In the genomic region with DNA sequence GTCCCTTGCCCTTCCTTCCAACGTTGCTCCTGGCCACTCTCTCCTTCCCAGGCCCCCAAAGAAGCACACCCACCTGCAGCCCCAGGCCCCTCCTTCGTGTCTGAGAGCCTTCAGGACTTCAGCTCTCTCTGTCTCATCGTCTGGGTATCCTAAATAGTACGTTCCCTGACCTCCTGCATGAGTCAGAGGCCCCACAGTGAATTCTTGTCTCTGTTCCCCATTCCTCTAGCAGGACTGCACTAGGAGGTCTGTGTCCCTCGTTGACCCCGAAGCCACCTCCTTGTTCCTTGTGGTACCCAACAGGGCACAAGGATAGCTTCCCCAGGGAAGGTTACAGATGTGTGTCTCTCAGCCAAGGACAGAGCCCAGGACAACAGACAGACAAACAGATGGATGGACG, we compare ENCODE assay signal across 18 mouse cellular contexts.
A peak's percentile ranks its signal among the peaks of the same experiment; 100 is the strongest.
DNase-seq lines count a peak whose midpoint lies in the region; ATAC-seq and TF ChIP-seq lines count a peak whose summit lies in the region.
"Had no signal": no experiment of that assay in that cellular context is flagged by ENCODE, and none has a peak within 500 bp of the region (broad histone marks: within the 10 kb centered on the region; RNA-seq: fewer than 3 reads in every experiment).

No protein-coding gene starts in this region.

- TF ChIP-seq CTCF in heart, adult 2 months (IDR thresholded peaks at IDR 0.05) = no peak

- no peak for TF ChIP-seq POLR2A in heart, adult 2 months (IDR thresholded peaks at IDR 0.05; ENCODE audit: insufficient read depth, low read depth, low read length)

- TF ChIP-seq EP300 in heart, adult 2 months (IDR thresholded peaks at IDR 0.05; ENCODE audit: insufficient read depth, low read depth, low read length) = no peak

- H3K4me3 ChIP-seq in heart, adult 2 months = no peak overlapping the region
- H3K4me3 ChIP-seq in limb, embryonic 15.5 days = no peak overlapping the region
- H3K4me3 ChIP-seq: midbrain, embryonic 12.5 days had no signal

- peak overlapping the region; percentile 43 for H3K27ac ChIP-seq in heart, adult 2 months
- H3K27ac ChIP-seq in limb, embryonic 15.5 days = 0 out of 2 replicates have a peak overlapping the region, but pooled peaks have one; percentile 9
- H3K27ac ChIP-seq: macrophage; midbrain, embryonic 12.5 days had no signal

- no peak overlapping the region for H3K4me2 ChIP-seq in limb, embryonic 15.5 days
- H3K4me2 ChIP-seq: heart, embryonic 11.5 days; liver, embryonic 11.5 days; lung, embryonic 14.5 days; midbrain, embryonic 12.5 days had no signal

- no peak overlapping the region for H3K9ac ChIP-seq in heart, adult 2 months (ENCODE audit: low read depth, low read length)
- H3K9ac ChIP-seq in limb, embryonic 15.5 days = no peak overlapping the region
- H3K9ac ChIP-seq: lung, embryonic 14.5 days; midbrain, embryonic 12.5 days had no signal

- peaks cover 12% of the 10 kb centered on the region for H3K4me1 ChIP-seq in heart, adult 2 months (ENCODE audit: control insufficient read depth, insufficient read depth, low read length)
- peaks cover 53% of the 10 kb centered on the region for H3K4me1 ChIP-seq in limb, embryonic 15.5 days

- no peaks in the 10 kb centered on the region for H3K36me3 ChIP-seq in heart, adult 2 months (ENCODE audit: control insufficient read depth, insufficient read depth, low read length)
- no peaks in the 10 kb centered on the region for H3K36me3 ChIP-seq in limb, embryonic 15.5 days
- H3K36me3 ChIP-seq: midbrain, embryonic 12.5 days had no signal

- H3K9me3 ChIP-seq in limb, embryonic 15.5 days = no peaks in the 10 kb centered on the region
- H3K9me3 ChIP-seq: midbrain, embryonic 12.5 days had no signal

- 58% methylated on average over 7 of the region's 7 CpGs for WGBS in heart, adult 2 months
- 46% methylated on average over 7 of the region's 7 CpGs for WGBS in limb, embryonic 15.5 days

- no peak for ATAC-seq in limb, embryonic 15.5 days (ENCODE audit: insufficient number of reproducible peaks, low FRiP score, low TSS enrichment, low read depth)

- H3K27me3 ChIP-seq in heart, adult 2 months (ENCODE audit: control insufficient read depth, insufficient read depth, low read length) = 0 out of 2 replicates have a peak, but pooled peaks cover 2% of the 10 kb centered on the region
- 0 out of 2 replicates have a peak, but pooled peaks cover 7% of the 10 kb centered on the region for H3K27me3 ChIP-seq in limb, embryonic 15.5 days

- intact Hi-C loops in heart, adult 2 months (cut with DNase I) = no loop called here

- DNase-seq in heart, adult 2 months = peak in 1 of 2 experiments; percentile 31
- no peak for DNase-seq in heart, adult 8-10 months (ENCODE audit: low spot score)
- DNase-seq in 3T3-L1 (ENCODE audit: low read depth, low spot score) (peak; percentile 92), NIH3T3 (ENCODE audit: low read depth) (peak; percentile 80)
- DNase-seq in layer of hippocampus, postnatal 36 days = no peak
- DNase-seq in spleen, postnatal 10 days (ENCODE audit: low spot score in 2 of 2) = no peak
- no peak for DNase-seq in cerebellum, postnatal 4 days (ENCODE audit: low spot score in 2 of 2)
- DNase-seq: adrenal gland, adult 2 months; cerebellum, postnatal 36 days; heart, postnatal 36 days; right cerebral cortex, adult 18-20 months; thymus, postnatal 4 days had no signal

- no peaks in the 10 kb centered on the region for H3K79me2 ChIP-seq in heart, adult 2 months (replicated peaks; ENCODE audit: control insufficient read depth, insufficient read depth, low read length)

Comparison
In these comparisons a context has a peak if more than half of its experiments do, and no peak if none do; other contexts are left out.
1. DNase-seq: peak in 3T3-L1 (single experiment) and NIH3T3 (single experiment); none in heart, adult 8-10 months (single experiment), layer of hippocampus, postnatal 36 days (0 of 2), spleen, postnatal 10 days (0 of 2) and cerebellum, postnatal 4 days (0 of 2).